Mouse (Mus musculus) CH12.LX (cell line): Measurements from ENCODE around the gene Gpr152. TPM values are rescaled to one million over a fixed set of nuclear protein-coding genes. Genes with fewer than 3 reads are reported as not detected.
"Not testable (repeated sequence)": the region's sequence is repeated elsewhere in the genome, so short reads cannot be mapped to it uniquely, and the experiment has no call there.

Source experiments
- DNase-seq: peaks from one replicate; pipeline ENCODE4 v3.0.0-alpha.2; 2013; ENCODE audit errors: extremely low read depth
- H3K27ac ChIP-seq: 2 replicates; pipeline ENCODE4 v1.5.1; 2012; ENCODE audit warnings: low read depth, mild to moderate bottlenecking, control low read depth, moderate library complexity; ENCODE audit not compliant: insufficient read depth
- H3K27me3 ChIP-seq: replicated peaks from 2 replicates; pipeline ENCODE3; 2012; ENCODE audit warnings: inconsistent platforms
- H3K36me3 ChIP-seq, 2 experiments: replicated peaks in 1 of 2; 2 replicates each; pipeline versions ENCODE3 to v1.6.1; 2012; ENCODE audit warnings: inconsistent platforms in 1 of 2, low read length in 1 of 2, mild to moderate bottlenecking in 1 of 2, mixed read lengths in 1 of 2, moderate library complexity in 1 of 2; ENCODE audit not compliant: control insufficient read depth in 1 of 2, insufficient read depth in 1 of 2
- H3K4me1 ChIP-seq, 2 experiments: 2 replicates each; pipeline ENCODE4 v1.6.1; 2012; ENCODE audit warnings: inconsistent platforms in 1 of 2, moderate library complexity in 1 of 2; ENCODE audit not compliant: insufficient read depth in 2 of 2, control insufficient read depth in 1 of 2
- H3K4me2 ChIP-seq: 2 replicates; pipeline ENCODE4 v1.6.1; 2012; ENCODE audit warnings: low read depth, mild to moderate bottlenecking, control low read depth; ENCODE audit not compliant: poor library complexity, insufficient read depth, severe bottlenecking
- H3K4me3 ChIP-seq, 3 experiments: fragments of 150-350 bp in 1 of 3; sonication (generic) in 1 of 3; replicated peaks in 1 of 3; 2 replicates each; pipeline versions ENCODE3 to v1.5.1; 2011 to 2012; ENCODE audit warnings: low read depth in 2 of 3, low read length in 2 of 3, mild to moderate bottlenecking in 2 of 3, moderate library complexity in 2 of 3, control low read depth in 1 of 3, improper control_type of control experiment in 1 of 3, inconsistent platforms in 1 of 3, mixed read lengths in 1 of 3; ENCODE audit not compliant: poor library complexity in 1 of 3
- H3K79me2 ChIP-seq: replicated peaks from 2 replicates; pipeline ENCODE4 v1.6.1; 2012; ENCODE audit warnings: mild to moderate bottlenecking, moderate library complexity; ENCODE audit not compliant: control insufficient read depth, poor library complexity, insufficient read depth, severe bottlenecking; ENCODE audit errors: extremely low read depth
- H3K9ac ChIP-seq: 2 replicates; pipeline ENCODE4 v1.6.1; 2012; ENCODE audit warnings: low read depth, mild to moderate bottlenecking, control low read depth, moderate library complexity; ENCODE audit not compliant: insufficient read depth
- H3K9me3 ChIP-seq: replicated peaks from 2 replicates; pipeline ENCODE3; 2012; ENCODE audit warnings: low read length, inconsistent platforms, mixed read lengths
- CHD1 ChIP-seq: IDR thresholded peaks from 2 replicates; pipeline ENCODE4 v1.6.1; 2012; ENCODE audit warnings: low read depth, low read length, improper control_type of control experiment, inconsistent platforms
- ELF1 ChIP-seq: IDR thresholded peaks from 2 replicates; pipeline ENCODE4 v1.6.1; 2014; ENCODE audit warnings: low read depth, mild to moderate bottlenecking, inconsistent platforms, low read length, improper control_type of control experiment
- EP300 ChIP-seq: IDR thresholded peaks from 2 replicates; pipeline ENCODE4 v1.6.1; 2011; ENCODE audit warnings: low read length, improper control_type of control experiment
- ETS1 ChIP-seq: conservative IDR thresholded peaks from 2 replicates; pipeline ENCODE4 v1.6.1; 2012; ENCODE audit warnings: low read depth, mild to moderate bottlenecking, inconsistent platforms, low read length, improper control_type of control experiment, moderate library complexity
- GABPA ChIP-seq: IDR thresholded peaks from 2 replicates; pipeline ENCODE4 v1.6.1; 2012; ENCODE audit warnings: low read depth, low read length, improper control_type of control experiment, inconsistent platforms; ENCODE audit not compliant: insufficient replicate concordance
- HCFC1 ChIP-seq: IDR thresholded peaks from 2 replicates; pipeline ENCODE4 v1.6.1; 2012; ENCODE audit warnings: low read depth, mild to moderate bottlenecking, inconsistent platforms, low read length, improper control_type of control experiment
- JUN ChIP-seq: IDR thresholded peaks from 2 replicates; pipeline ENCODE4 v1.6.1; 2011; ENCODE audit warnings: low read depth, mild to moderate bottlenecking, low read length, improper control_type of control experiment, moderate library complexity; ENCODE audit not compliant: insufficient read depth
- JUND ChIP-seq: conservative IDR thresholded peaks from 2 replicates; pipeline ENCODE4 v1.6.1; 2011; ENCODE audit warnings: low read depth, low read length, improper control_type of control experiment
- MAX ChIP-seq: IDR thresholded peaks from 2 replicates; pipeline ENCODE4 v1.6.1; 2011; ENCODE audit warnings: low read length, improper control_type of control experiment
- MAZ ChIP-seq: IDR thresholded peaks from 2 replicates; pipeline ENCODE4 v1.6.1; 2012; ENCODE audit warnings: low read depth, mild to moderate bottlenecking, inconsistent platforms, low read length, improper control_type of control experiment, moderate library complexity
- MEF2A ChIP-seq: IDR thresholded peaks from 2 replicates; pipeline ENCODE4 v1.6.1; 2014; ENCODE audit warnings: low read depth, mild to moderate bottlenecking, inconsistent platforms, low read length, improper control_type of control experiment, borderline replicate concordance
- NELFE ChIP-seq: IDR thresholded peaks from 2 replicates; pipeline ENCODE4 v1.6.1; 2011; ENCODE audit warnings: low read depth, low read length, improper control_type of control experiment
- POLR2AphosphoS2 ChIP-seq: IDR thresholded peaks from 2 replicates; pipeline ENCODE4 v1.6.1; 2011; ENCODE audit warnings: low read depth, low read length, improper control_type of control experiment
- RCOR1 ChIP-seq: conservative IDR thresholded peaks from 2 replicates; pipeline ENCODE4 v1.6.1; 2012; ENCODE audit warnings: low read depth, mild to moderate bottlenecking, inconsistent platforms, low read length, improper control_type of control experiment
- SIN3A ChIP-seq: IDR thresholded peaks from 2 replicates; pipeline ENCODE4 v1.6.1; 2012; ENCODE audit warnings: low read length, improper control_type of control experiment, inconsistent platforms
- SMC3 ChIP-seq: IDR thresholded peaks from 2 replicates; pipeline ENCODE4 v1.6.1; 2011; ENCODE audit warnings: low read depth, low read length, improper control_type of control experiment
- TCF12 ChIP-seq: IDR thresholded peaks from 2 replicates; pipeline ENCODE4 v1.6.1; 2014; ENCODE audit warnings: low read depth, mild to moderate bottlenecking, inconsistent platforms, low read length, improper control_type of control experiment
- UBTF ChIP-seq: IDR thresholded peaks from 2 replicates; pipeline ENCODE4 v1.6.1; 2012; ENCODE audit warnings: low read depth, mild to moderate bottlenecking, inconsistent platforms, low read length, improper control_type of control experiment, moderate library complexity
- USF1 ChIP-seq: IDR thresholded peaks from 2 replicates; pipeline ENCODE4 v1.6.1; 2014; ENCODE audit warnings: low read depth, mild to moderate bottlenecking, inconsistent platforms, low read length, improper control_type of control experiment
- USF2 ChIP-seq: conservative IDR thresholded peaks from 2 replicates; pipeline ENCODE4 v1.6.1; 2011; ENCODE audit warnings: low read depth, low read length, improper control_type of control experiment
- ZC3H11A ChIP-seq: IDR thresholded peaks from 2 replicates; pipeline ENCODE4 v1.6.1; 2012; ENCODE audit warnings: low read depth, mild to moderate bottlenecking, inconsistent platforms, low read length, improper control_type of control experiment
- ZKSCAN1 ChIP-seq: IDR thresholded peaks from 2 replicates; pipeline ENCODE4 v1.6.1; 2012; ENCODE audit warnings: low read depth, inconsistent platforms, low read length, improper control_type of control experiment, borderline replicate concordance
- ZMIZ1 ChIP-seq: IDR thresholded peaks from 2 replicates; pipeline ENCODE4 v1.6.1; 2012; ENCODE audit warnings: low read depth, mild to moderate bottlenecking, inconsistent platforms, low read length, improper control_type of control experiment
- ZNF384 ChIP-seq: IDR thresholded peaks from 2 replicates; pipeline ENCODE4 v1.6.1; 2012; ENCODE audit warnings: low read depth, low read length, improper control_type of control experiment, inconsistent platforms
- dilution Hi-C: fragments of 300-500 bp; cut with MboI; formaldehyde crosslinking; loops from 2 replicates; pipeline ENCODE4 v1.14.3; 2020; ENCODE audit warnings: low sequenced_read_pairs; ENCODE audit not compliant: extremely low pct_unique_long_range_greater_than_20kb, extremely low pct_ligation_motif_present
- in situ Hi-C: fragments of 300-500 bp; cut with MboI; formaldehyde crosslinking; loops from 3 replicates; pipeline ENCODE4 v1.14.3; 2019; ENCODE audit warnings: low sequenced_read_pairs, low pct_ligation_motif_present, low pct_unique_long_range_greater_than_20kb, mixed read lengths
- polyA plus RNA-seq: library from polyadenylated mRNA; unstranded; fragments of >175 nt; gene quantifications from 2 replicates; pipeline ENCODE4 v1.2.1, GENCODE M21; 2012; ENCODE audit warnings: low read depth; ENCODE audit not compliant: insufficient read length
- total RNA-seq, 2 experiments: library from RNA; depleted of rRNA; stranded (reverse); fragments of 300-350 nt in 1 of 2; fragments of >200 nt in 1 of 2; gene quantifications; 2 replicates each; pipeline ENCODE4 v1.2.3; 2012 to 2014

Gene Gpr152
- total and polyA plus RNA-seq, 3 experiments, result 0.05 to 0.71 (median 0.17) TPM

DNA sequence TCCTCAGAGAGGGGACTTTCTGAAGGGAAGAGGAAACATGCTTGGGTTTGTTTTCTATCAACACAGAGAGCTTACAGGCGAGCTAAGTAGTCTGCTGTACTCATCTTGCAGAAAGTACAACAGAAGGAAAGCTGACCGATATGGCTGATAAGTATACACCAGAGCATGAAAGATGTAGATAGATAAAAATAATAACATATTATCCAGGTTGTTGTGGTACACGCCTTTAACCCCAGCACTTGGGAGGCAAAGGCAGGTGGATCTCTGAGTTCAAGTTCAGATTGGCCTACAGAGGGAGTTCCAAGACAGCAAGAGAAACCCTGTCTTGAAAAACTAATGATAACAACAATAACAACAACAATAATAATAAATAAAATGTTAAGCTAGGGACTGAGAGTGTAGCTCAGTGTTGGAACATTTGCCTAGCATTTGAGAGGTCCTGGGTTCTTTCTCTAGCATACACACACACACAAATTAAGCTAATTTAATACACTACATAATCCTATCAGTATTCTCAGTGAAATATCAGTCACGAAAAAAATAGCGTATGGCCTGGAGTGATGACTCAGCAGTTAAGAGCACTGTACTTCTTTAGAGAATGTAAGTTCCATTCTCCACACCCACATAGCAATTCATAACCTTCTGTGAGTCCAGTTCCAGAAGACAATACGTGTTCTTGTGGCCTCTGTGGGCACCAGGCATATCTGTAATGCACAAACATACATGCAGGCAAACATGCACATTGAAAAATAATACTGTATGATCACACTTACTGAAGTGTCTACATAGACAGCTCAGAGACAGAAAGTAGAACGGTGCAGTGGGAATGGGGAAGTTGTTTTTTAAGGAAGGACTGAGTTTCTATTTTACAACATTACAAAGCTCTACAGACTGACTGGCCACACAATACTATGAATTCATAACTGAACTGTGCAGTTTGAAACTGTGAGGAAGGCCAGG is 16.9 kb upstream of the Gpr152 start (continued):
- TF ChIP-seq ZMIZ1 (no peak), RCOR1 (no peak), ETS1 (no peak), USF2 (no peak), USF1 (no peak), ZC3H11A (no peak), NELFE (no peak), MAZ (no peak), ELF1 (no peak), GABPA (no peak), TCF12 (no peak), HCFC1 (no peak), JUN (no peak), EP300 (peak; percentile 33; the same call in 1 of the 2 replicates), SIN3A (peak; percentile 22; the same call in 1 of the 2 replicates), CHD1 (no peak), SMC3 (peak; percentile 45), ZKSCAN1 (no peak), MEF2A (no peak)

GRCm38 (mm10) chr19:4124432-4124831 is 15.2 kb upstream of the Gpr152 start:
- Histone ChIP-seq H3K4me3 (no peak overlapping the region), H3K27ac (peak overlapping the region; percentile 4; the same call in 1 of the 2 replicates), H3K4me2 (no peak overlapping the region), H3K9ac (no peak overlapping the region), H3K4me1 (peaks cover 19 to 68% of the 10 kb centered on the region in 2 experiments), H3K9me3 (no peaks in the 10 kb centered on the region), H3K36me3 (peaks cover 12 to 23% of the 10 kb centered on the region in 2 experiments), H3K79me2 (peaks cover 26% of the 10 kb centered on the region), H3K27me3 (no peaks in the 10 kb centered on the region)
- no peak for DNase-seq
- in situ Hi-C loops, result no loop called here
- dilution Hi-C loops, result no loop called here
- TF ChIP-seq MAX, result no peak
- TF ChIP-seq POLR2AphosphoS2, result no peak
- TF ChIP-seq ELF1, result no peak
- no peak for TF ChIP-seq UBTF
- TF ChIP-seq ZNF384, result no peak
- no peak for TF ChIP-seq JUND

GRCm38 (mm10) chr19:4125268-4125667 is 14.3 kb upstream of the Gpr152 start:
- peaks cover 17 to 67% of the 10 kb centered on the region in 2 experiments for H3K4me1 ChIP-seq
- dilution Hi-C loops, H3K9me3 ChIP-seq, H3K27me3 ChIP-seq, DNase-seq: not testable (repeated sequence)
- peak overlapping the region; percentile 46; the same call in 1 of the 2 replicates for H3K9ac ChIP-seq
- peak overlapping the region in 2 of 3 experiments; percentile 41 to 58 for H3K4me3 ChIP-seq
- H3K27ac ChIP-seq, result peak overlapping the region; percentile 34
- H3K79me2 ChIP-seq, result peaks cover 24% of the 10 kb centered on the region
- in situ Hi-C loops, result loop anchor here (5.0 kb wide), 1 partner anchor 77 kb away; the partner anchor contains the start of gene Rad9a
- H3K4me2 ChIP-seq, result peak overlapping the region; percentile 72
- H3K36me3 ChIP-seq, result peaks cover 14 to 27% of the 10 kb centered on the region in 2 experiments
